Mouse (Mus musculus): ENCODE measurements around the gene Olfr203. TPM values are rescaled to one million over a fixed set of nuclear protein-coding genes. Genes with fewer than 3 reads are reported as not detected.
"Not testable (repeated sequence)": the region's sequence is repeated elsewhere in the genome, so short reads cannot be mapped to it uniquely, and the experiment has no call there.

Olfr203 gene
- polyA plus RNA-seq, 1 experiment from 2014 or later: not detected

DNA sequence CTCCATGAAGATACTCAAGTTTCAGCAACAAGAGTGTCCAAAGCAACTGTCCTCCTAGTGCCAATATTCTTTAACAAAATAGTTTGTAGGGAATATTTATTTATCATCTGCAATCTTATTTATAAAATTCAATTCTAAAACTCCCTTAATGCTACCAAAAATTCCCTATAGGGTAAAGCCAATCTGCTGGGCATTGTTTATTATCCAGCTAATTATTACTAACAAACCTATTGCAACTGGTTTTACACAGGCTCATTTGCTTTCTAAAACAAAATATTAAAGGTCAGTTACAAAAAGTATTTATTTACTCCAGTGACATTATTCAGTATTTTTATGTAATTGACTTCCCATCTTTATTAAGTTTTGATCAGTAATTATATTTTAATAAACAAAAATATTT, 19.5 kb downstream of the Olfr203 start, which contains the start of gene Olfr204:
TSS of gene Olfr204 (minus strand) at position 101 of the 400 bp plus-strand sequence.
- DNase-seq (no peak), ATAC-seq (no peak)

DNA sequence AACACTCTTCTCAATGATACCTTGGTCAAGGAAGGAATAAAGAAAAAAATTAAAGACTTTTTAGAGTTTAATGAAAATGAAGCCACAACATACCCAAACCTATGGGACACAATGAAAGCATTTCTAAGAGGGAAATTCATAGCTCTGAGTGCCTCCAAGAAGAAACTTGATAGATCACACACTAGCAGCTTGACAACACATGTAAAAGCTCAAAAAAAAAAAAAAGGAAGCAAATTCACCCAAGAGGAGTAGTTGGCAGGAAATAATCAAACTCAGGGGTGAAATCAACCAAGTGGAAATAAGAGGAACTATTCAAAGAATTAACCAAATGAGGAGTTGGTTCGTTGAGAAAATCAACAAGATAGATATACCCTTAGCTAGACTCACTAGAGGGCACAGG, 24.6 kb downstream of the Olfr203 start:
- WGBS (ENCODE audit: insufficient replicate concordance): 36% methylated on average over 1 of the region's 1 CpGs
- H3K4me3 ChIP-seq (ENCODE audit: low read depth, low read length); H3K27ac ChIP-seq (ENCODE audit: low read depth); ATAC-seq; H3K27me3 ChIP-seq (ENCODE audit: insufficient read depth, low read length); H3K4me2 ChIP-seq (ENCODE audit: low read depth, low read length); H3K9me3 ChIP-seq (ENCODE audit: low read length); H3K9ac ChIP-seq (replicated peaks); H3K36me3 ChIP-seq (replicated peaks; ENCODE audit: insufficient read depth, low read length); DNase-seq; H3K4me1 ChIP-seq (ENCODE audit: insufficient read depth): not testable (repeated sequence)

More for the DNA sequence above, 19.5 kb downstream of the Olfr203 start, which contains the start of gene Olfr204:
- TF ChIP-seq CTCF (IDR thresholded peaks at IDR 0.05; ENCODE audit: low read depth) (no peak), EP300 (IDR thresholded peaks at IDR 0.05; ENCODE audit: low read depth) (no peak)
- H3K27ac ChIP-seq (ENCODE audit: low read depth): no peak within 1 kb of the TSS
- H3K4me2 ChIP-seq (ENCODE audit: low read depth, low read length): no peak within 1 kb of the TSS
- H3K9me3 ChIP-seq (ENCODE audit: low read length): no peaks in the 10 kb centered on the region
- no peak within 1 kb of the TSS for H3K4me3 ChIP-seq (ENCODE audit: low read depth, low read length)
- H3K27me3 ChIP-seq (ENCODE audit: insufficient read depth, low read length): no peaks in the 10 kb centered on the region
- no peaks in the 10 kb centered on the region for H3K36me3 ChIP-seq (replicated peaks; ENCODE audit: insufficient read depth, low read length)
- no peak within 1 kb of the TSS for H3K9ac ChIP-seq (replicated peaks)
- H3K4me1 ChIP-seq (ENCODE audit: insufficient read depth): no peaks in the 10 kb centered on the region

GRCm38 (mm10) chr16:59331038-59331437, 32.4 kb downstream of the Olfr203 start, which contains the start of gene Olfr205:
Olfr205 (minus strand) TSS chr16:59331138.
- Histone ChIP-seq H3K4me1 (ENCODE audit: insufficient read depth) (no peaks in the 10 kb centered on the region), H3K27me3 (ENCODE audit: insufficient read depth, low read length) (no peaks in the 10 kb centered on the region), H3K36me3 (replicated peaks; ENCODE audit: insufficient read depth, low read length) (no peaks in the 10 kb centered on the region), H3K9me3 (ENCODE audit: low read length) (no peaks in the 10 kb centered on the region), H3K4me3 (ENCODE audit: low read depth, low read length) (no peak within 1 kb of the TSS), H3K27ac (ENCODE audit: low read depth) (no peak within 1 kb of the TSS), H3K9ac (replicated peaks) (no peak within 1 kb of the TSS), H3K4me2 (ENCODE audit: low read depth, low read length) (no peak within 1 kb of the TSS)
- no peak for ATAC-seq
- DNase-seq: no peak
- TF ChIP-seq EP300 (IDR thresholded peaks at IDR 0.05; ENCODE audit: low read depth): no peak
- TF ChIP-seq CTCF (IDR thresholded peaks at IDR 0.05; ENCODE audit: low read depth): no peak

DNA sequence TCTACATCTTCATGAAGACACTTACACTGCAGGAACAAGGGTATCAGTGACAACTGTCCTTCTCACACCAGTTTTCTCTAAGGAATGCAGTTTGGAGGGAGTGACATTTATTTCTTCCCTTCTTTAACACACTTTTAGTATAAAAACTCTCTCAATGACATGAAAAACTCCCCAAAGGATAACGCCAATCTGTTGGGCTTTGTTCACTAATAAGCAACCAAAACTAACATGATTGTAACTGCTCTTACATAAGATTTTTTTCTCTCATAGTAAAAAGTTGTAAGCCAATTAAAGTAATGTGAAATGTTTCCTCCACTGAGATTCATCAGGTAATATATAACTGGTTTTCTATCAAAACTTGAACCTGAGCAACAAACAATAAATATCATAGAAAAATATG, 50.5 kb downstream of the Olfr203 start, which contains the start of gene Olfr206:
TSS of gene Olfr206 (minus strand) at position 101 of the 400 bp plus-strand sequence.
- no peak within 1 kb of the TSS for H3K4me3 ChIP-seq (ENCODE audit: low read depth, low read length)
- H3K9ac ChIP-seq (replicated peaks): no peak within 1 kb of the TSS
- DNase-seq: no peak
- H3K36me3 ChIP-seq (replicated peaks; ENCODE audit: insufficient read depth, low read length): no peaks in the 10 kb centered on the region
- no peak within 1 kb of the TSS for H3K4me2 ChIP-seq (ENCODE audit: low read depth, low read length)
- 70% methylated on average over 1 of the region's 1 CpGs for WGBS (ENCODE audit: insufficient replicate concordance)
- no peak for TF ChIP-seq CTCF (IDR thresholded peaks at IDR 0.05; ENCODE audit: low read depth)
- TF ChIP-seq EP300 (IDR thresholded peaks at IDR 0.05; ENCODE audit: low read depth): no peak
- no peaks in the 10 kb centered on the region for H3K4me1 ChIP-seq (ENCODE audit: insufficient read depth)
- H3K27ac ChIP-seq (ENCODE audit: low read depth): no peak within 1 kb of the TSS
- H3K9me3 ChIP-seq (ENCODE audit: low read length): no peaks in the 10 kb centered on the region
- ATAC-seq: no peak
- H3K27me3 ChIP-seq (ENCODE audit: insufficient read depth, low read length): no peaks in the 10 kb centered on the region

Other genes with a start within 250 kb of the Olfr203 start
- not detected in 2 replicates for gene Olfr190, start 220.9 kb upstream of the Olfr203 start, polyA plus RNA-seq (2015; fragmentation: Nextera tagmentation; extraction: Ambion mirVana)
- not detected in 2 replicates for gene Olfr191, start 209.1 kb upstream of the Olfr203 start, polyA plus RNA-seq (2015; fragmentation: Nextera tagmentation; extraction: Ambion mirVana)
- not detected in 2 replicates for gene Olfr193, start 187.0 kb upstream of the Olfr203 start, polyA plus RNA-seq (2015; fragmentation: Nextera tagmentation; extraction: Ambion mirVana)
- gene Olfr194, start 177.8 kb upstream of the Olfr203 start, polyA plus RNA-seq (2015; fragmentation: Nextera tagmentation; extraction: Ambion mirVana): not detected in 2 replicates
- not detected in 2 replicates for gene Olfr195, start 151.8 kb upstream of the Olfr203 start, polyA plus RNA-seq (2015; fragmentation: Nextera tagmentation; extraction: Ambion mirVana)
- not detected in 2 replicates for gene Olfr196, start 128.4 kb upstream of the Olfr203 start, polyA plus RNA-seq (2015; fragmentation: Nextera tagmentation; extraction: Ambion mirVana)
- not detected in 2 replicates for gene Olfr198, start 95.3 kb upstream of the Olfr203 start, polyA plus RNA-seq (2015; fragmentation: Nextera tagmentation; extraction: Ambion mirVana)
- not detected in 2 replicates for gene Olfr199, start 79.1 kb upstream of the Olfr203 start, polyA plus RNA-seq (2015; fragmentation: Nextera tagmentation; extraction: Ambion mirVana)
- gene Olfr201, start 26.2 kb upstream of the Olfr203 start, polyA plus RNA-seq (2015; fragmentation: Nextera tagmentation; extraction: Ambion mirVana): not detected in 2 replicates
- gene Olfr202, start 12.1 kb upstream of the Olfr203 start, polyA plus RNA-seq (2015; fragmentation: Nextera tagmentation; extraction: Ambion mirVana): not detected in 2 replicates
- not detected in 2 replicates for gene Olfr204, start 19.4 kb downstream of the Olfr203 start, polyA plus RNA-seq (2015; fragmentation: Nextera tagmentation; extraction: Ambion mirVana)
- not detected in 2 replicates for gene Olfr205, start 32.3 kb downstream of the Olfr203 start, polyA plus RNA-seq (2015; fragmentation: Nextera tagmentation; extraction: Ambion mirVana)
- not detected in 2 replicates for gene Olfr206, start 50.4 kb downstream of the Olfr203 start, polyA plus RNA-seq (2015; fragmentation: Nextera tagmentation; extraction: Ambion mirVana)
- not detected in 2 replicates for gene Olfr209, start 65.1 kb downstream of the Olfr203 start, polyA plus RNA-seq (2015; fragmentation: Nextera tagmentation; extraction: Ambion mirVana)
- gene Gabrr3, start 108.5 kb downstream of the Olfr203 start, polyA plus RNA-seq (2015; fragmentation: Nextera tagmentation; extraction: Ambion mirVana): not detected in 2 replicates
- gene Riox2, start 172.9 kb downstream of the Olfr203 start, polyA plus RNA-seq (2015; fragmentation: Nextera tagmentation; extraction: Ambion mirVana): 9.5 and 10.4 TPM in 2 replicates

Data from liver, postnatal 0 days (tissue).